Mouse (Mus musculus): ENCODE measurements around the gene Dock8. TPM values are rescaled to one million over a fixed set of nuclear protein-coding genes. Genes with fewer than 3 reads are reported as not detected.

Dock8 gene
- total and polyA plus RNA-seq, 2 experiments from 2014 or later = 1.1 to 2.9 TPM

DNA sequence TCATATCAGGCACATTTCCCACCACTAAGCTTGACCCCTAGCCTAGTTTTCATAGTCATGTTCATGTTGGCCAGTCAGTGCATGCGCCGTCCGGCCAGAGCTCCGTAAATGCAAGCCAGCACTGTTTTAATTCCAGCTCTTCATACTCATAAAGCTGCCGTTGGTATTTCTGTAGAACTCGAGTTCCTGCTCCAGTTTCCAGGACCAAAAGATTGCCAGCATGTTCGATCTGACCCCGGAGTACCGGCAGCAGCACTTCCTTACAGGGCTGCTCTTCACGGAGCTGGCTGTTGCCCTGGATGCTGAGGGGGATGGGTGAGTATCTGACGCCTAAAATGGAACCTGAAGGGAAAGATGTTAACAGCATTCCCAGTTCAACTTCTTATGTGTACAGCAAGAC is 156.4 kb downstream of the Dock8 start:
- no peaks in the 10 kb centered on the region for H3K36me3 ChIP-seq (ENCODE audit: insufficient read depth, low read length)
- H3K9me3 ChIP-seq (ENCODE audit: low read length) = no peaks in the 10 kb centered on the region
- WGBS = 74% methylated on average over 11 of the region's 11 CpGs
- no peaks in the 10 kb centered on the region for H3K4me1 ChIP-seq (ENCODE audit: insufficient read depth, low read length)
- no peak overlapping the region for H3K4me2 ChIP-seq (ENCODE audit: low read depth, low read length)
- H3K4me3 ChIP-seq (ENCODE audit: low read length) = no peak overlapping the region
- TF ChIP-seq CTCF (IDR thresholded peaks at IDR 0.05; ENCODE audit: low read depth) = no peak
- DNase-seq (ENCODE audit: low spot score) (no peak), ATAC-seq (no peak)
- no peaks in the 10 kb centered on the region for H3K27me3 ChIP-seq (ENCODE audit: insufficient read depth, low read length)
- no peak overlapping the region for H3K27ac ChIP-seq
- H3K9ac ChIP-seq (replicated peaks; ENCODE audit: low read length) = no peak overlapping the region

DNA sequence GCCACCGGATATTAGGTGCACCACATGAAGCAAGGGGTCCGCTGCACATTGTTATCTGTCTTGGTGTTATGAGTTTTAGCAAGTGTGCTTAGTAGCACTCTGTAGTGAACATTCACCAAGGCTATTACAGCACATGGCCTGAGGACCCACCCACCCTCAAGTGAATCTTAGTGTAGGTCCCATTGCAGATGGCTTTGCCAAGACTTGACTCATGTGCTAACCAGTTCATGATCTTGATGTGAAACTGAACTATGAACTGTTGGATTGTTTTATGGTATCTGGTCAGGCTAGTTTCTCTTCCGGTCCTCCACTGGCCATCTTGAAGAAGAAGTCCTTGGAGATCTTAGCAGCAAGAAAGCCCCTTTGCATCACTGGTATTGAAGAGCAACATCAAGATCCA is 162.9 kb downstream of the Dock8 start:
- no peak overlapping the region for H3K27ac ChIP-seq
- no peaks in the 10 kb centered on the region for H3K27me3 ChIP-seq (ENCODE audit: insufficient read depth, low read length)
- H3K9ac ChIP-seq (replicated peaks; ENCODE audit: low read length) = no peak overlapping the region
- no peaks in the 10 kb centered on the region for H3K4me1 ChIP-seq (ENCODE audit: insufficient read depth, low read length)
- no peak for DNase-seq (ENCODE audit: low spot score)
- H3K9me3 ChIP-seq (ENCODE audit: low read length) = no peaks in the 10 kb centered on the region
- H3K4me2 ChIP-seq (ENCODE audit: low read depth, low read length) = no peak overlapping the region
- no peak overlapping the region for H3K4me3 ChIP-seq (ENCODE audit: low read length)
- no peak for TF ChIP-seq CTCF (IDR thresholded peaks at IDR 0.05; ENCODE audit: low read depth)
- no peak for ATAC-seq
- WGBS = 84% methylated on average over 3 of the region's 3 CpGs
- H3K36me3 ChIP-seq (ENCODE audit: insufficient read depth, low read length) = no peaks in the 10 kb centered on the region

DNA sequence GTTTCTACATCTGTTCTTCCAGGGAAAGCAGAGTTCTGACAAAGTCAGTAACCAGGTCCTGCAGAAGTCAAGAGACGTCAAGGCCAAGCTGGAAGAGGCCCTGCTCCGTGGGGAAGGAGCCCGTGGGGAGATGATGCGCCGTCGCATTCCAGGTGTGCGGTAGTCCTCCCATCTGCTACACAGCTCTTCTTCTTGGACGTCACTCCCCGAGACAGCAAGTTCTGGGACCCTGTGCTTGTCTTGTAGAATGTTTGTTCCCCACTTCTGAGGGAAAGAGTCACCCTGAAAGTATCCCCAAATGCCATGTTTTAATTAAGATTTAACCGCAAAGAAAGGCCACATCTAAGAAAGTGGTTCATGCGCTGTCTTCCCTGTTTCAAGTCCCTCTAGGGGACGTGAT is 164.1 kb downstream of the Dock8 start:
- Histone ChIP-seq H3K4me2 (ENCODE audit: low read depth, low read length) (no peak overlapping the region), H3K4me1 (ENCODE audit: insufficient read depth, low read length) (no peaks in the 10 kb centered on the region), H3K27ac (no peak overlapping the region), H3K9ac (replicated peaks; ENCODE audit: low read length) (no peak overlapping the region), H3K4me3 (ENCODE audit: low read length) (no peak overlapping the region), H3K27me3 (ENCODE audit: insufficient read depth, low read length) (no peaks in the 10 kb centered on the region), H3K9me3 (ENCODE audit: low read length) (no peaks in the 10 kb centered on the region), H3K36me3 (ENCODE audit: insufficient read depth, low read length) (no peaks in the 10 kb centered on the region)
- WGBS = 85% methylated on average over 12 of the region's 12 CpGs
- ATAC-seq (no peak), DNase-seq (ENCODE audit: low spot score) (no peak)
- no peak for TF ChIP-seq CTCF (IDR thresholded peaks at IDR 0.05; ENCODE audit: low read depth)

DNA sequence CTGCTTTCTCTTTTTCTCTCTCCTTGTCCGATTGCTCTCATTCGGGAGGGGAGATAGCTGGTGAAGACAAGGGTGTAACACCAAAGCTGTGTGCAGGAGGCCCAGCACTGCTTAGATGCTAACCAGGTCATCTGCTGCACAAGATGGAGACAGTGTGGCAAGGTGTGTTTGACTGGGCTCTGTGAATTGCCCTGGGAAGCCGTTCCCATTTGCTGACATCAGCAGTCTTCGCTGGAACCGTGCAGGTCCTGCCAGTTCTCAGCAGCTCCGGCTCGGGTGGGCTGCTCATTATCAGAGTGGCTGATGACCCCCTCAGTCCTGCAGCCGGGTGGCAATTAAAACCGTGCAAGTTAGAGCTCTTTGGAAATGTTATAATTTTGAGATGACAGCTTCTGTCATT is 167.1 kb downstream of the Dock8 start:
- ATAC-seq (no peak), DNase-seq (ENCODE audit: low spot score) (no peak)
- H3K4me1 ChIP-seq (ENCODE audit: insufficient read depth, low read length) = no peaks in the 10 kb centered on the region
- H3K9me3 ChIP-seq (ENCODE audit: low read length) = no peaks in the 10 kb centered on the region
- WGBS = 69% methylated on average over 9 of the region's 9 CpGs
- no peak for TF ChIP-seq CTCF (IDR thresholded peaks at IDR 0.05; ENCODE audit: low read depth)
- no peaks in the 10 kb centered on the region for H3K27me3 ChIP-seq (ENCODE audit: insufficient read depth, low read length)
- H3K9ac ChIP-seq (replicated peaks; ENCODE audit: low read length) = no peak overlapping the region
- no peak overlapping the region for H3K4me3 ChIP-seq (ENCODE audit: low read length)
- H3K36me3 ChIP-seq (ENCODE audit: insufficient read depth, low read length) = no peaks in the 10 kb centered on the region
- no peak overlapping the region for H3K27ac ChIP-seq
- H3K4me2 ChIP-seq (ENCODE audit: low read depth, low read length) = no peak overlapping the region

DNA sequence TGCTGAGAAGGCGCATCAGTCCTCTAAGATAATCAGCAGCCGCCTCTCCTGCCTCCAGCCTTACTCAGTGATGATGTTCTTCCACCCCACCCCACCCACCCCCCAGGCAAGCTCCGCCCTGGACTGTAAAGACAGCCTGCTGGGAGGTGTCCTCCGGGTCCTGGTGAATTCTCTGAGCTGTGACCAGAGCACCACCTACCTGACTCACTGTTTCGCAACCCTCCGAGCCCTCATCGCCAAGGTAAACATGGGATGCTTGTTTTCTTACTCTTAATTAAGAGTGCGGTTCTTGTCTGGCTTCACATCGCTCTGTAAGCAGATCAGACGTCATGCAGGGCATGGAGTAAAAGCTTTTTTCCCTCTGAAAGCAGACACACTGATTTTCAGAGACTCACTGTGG is 172.1 kb downstream of the Dock8 start:
- Histone ChIP-seq H3K27me3 (ENCODE audit: insufficient read depth, low read length) (no peaks in the 10 kb centered on the region), H3K4me2 (ENCODE audit: low read depth, low read length) (no peak overlapping the region), H3K4me1 (ENCODE audit: insufficient read depth, low read length) (no peaks in the 10 kb centered on the region), H3K36me3 (ENCODE audit: insufficient read depth, low read length) (no peaks in the 10 kb centered on the region), H3K27ac (no peak overlapping the region), H3K9me3 (ENCODE audit: low read length) (no peaks in the 10 kb centered on the region), H3K4me3 (ENCODE audit: low read length) (no peak overlapping the region), H3K9ac (replicated peaks; ENCODE audit: low read length) (no peak overlapping the region)
- no peak for TF ChIP-seq CTCF (IDR thresholded peaks at IDR 0.05; ENCODE audit: low read depth)
- no peak for ATAC-seq
- no peak for DNase-seq (ENCODE audit: low spot score)
- 58% methylated on average over 10 of the region's 10 CpGs for WGBS

DNA sequence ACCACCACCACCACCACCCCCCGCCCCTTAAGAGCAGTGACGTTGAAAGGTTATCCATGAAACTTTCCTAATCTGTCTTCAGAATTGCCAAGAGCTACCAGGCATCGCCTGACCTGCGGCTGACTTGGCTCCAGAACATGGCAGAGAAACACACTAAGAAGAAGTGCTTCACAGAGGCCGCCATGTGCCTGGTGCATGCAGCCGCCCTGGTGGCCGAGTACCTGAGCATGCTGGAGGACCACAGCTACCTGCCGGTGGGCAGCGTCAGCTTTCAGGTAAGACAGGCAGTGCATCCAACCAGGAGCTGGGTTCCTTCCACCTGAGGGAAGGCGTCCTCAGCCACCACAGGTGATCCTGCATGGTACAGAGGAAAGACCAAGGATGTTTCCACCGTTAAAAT is 177.4 kb downstream of the Dock8 start:
- Histone ChIP-seq H3K27me3 (ENCODE audit: insufficient read depth, low read length) (no peaks in the 10 kb centered on the region), H3K9ac (replicated peaks; ENCODE audit: low read length) (no peak overlapping the region), H3K9me3 (ENCODE audit: low read length) (no peaks in the 10 kb centered on the region), H3K27ac (no peak overlapping the region), H3K4me1 (ENCODE audit: insufficient read depth, low read length) (no peaks in the 10 kb centered on the region), H3K36me3 (ENCODE audit: insufficient read depth, low read length) (no peaks in the 10 kb centered on the region), H3K4me3 (ENCODE audit: low read length) (no peak overlapping the region), H3K4me2 (ENCODE audit: low read depth, low read length) (no peak overlapping the region)
- ATAC-seq (no peak), DNase-seq (ENCODE audit: low spot score) (no peak)
- no peak for TF ChIP-seq CTCF (IDR thresholded peaks at IDR 0.05; ENCODE audit: low read depth)
- 92% methylated on average over 11 of the region's 11 CpGs for WGBS

DNA sequence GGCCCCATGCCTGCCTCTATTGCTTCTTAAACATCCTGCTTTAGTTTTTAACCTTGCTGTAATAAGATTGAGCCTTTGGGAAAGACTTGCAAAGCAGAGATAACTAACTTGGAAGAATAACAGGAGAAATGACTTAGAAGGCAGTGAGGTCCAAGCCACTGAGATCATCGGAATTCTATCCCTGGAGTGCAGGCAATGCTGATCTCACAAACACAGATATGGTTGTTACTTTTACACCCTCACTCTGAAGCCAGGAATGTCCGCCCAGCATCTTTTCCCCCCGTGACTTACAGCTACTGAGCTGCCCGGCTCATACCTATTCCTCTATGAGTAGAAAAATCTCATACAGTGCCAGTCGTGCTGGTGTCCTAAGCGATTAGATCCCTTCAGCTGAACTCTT is 180.7 kb downstream of the Dock8 start:
- no peak for TF ChIP-seq CTCF (IDR thresholded peaks at IDR 0.05; ENCODE audit: low read depth)
- no peak overlapping the region for H3K9ac ChIP-seq (replicated peaks; ENCODE audit: low read length)
- no peaks in the 10 kb centered on the region for H3K27me3 ChIP-seq (ENCODE audit: insufficient read depth, low read length)
- H3K4me2 ChIP-seq (ENCODE audit: low read depth, low read length) = no peak overlapping the region
- H3K9me3 ChIP-seq (ENCODE audit: low read length) = no peaks in the 10 kb centered on the region
- no peak overlapping the region for H3K27ac ChIP-seq
- H3K4me1 ChIP-seq (ENCODE audit: insufficient read depth, low read length) = no peaks in the 10 kb centered on the region
- H3K4me3 ChIP-seq (ENCODE audit: low read length) = no peak overlapping the region
- DNase-seq (ENCODE audit: low spot score) (no peak), ATAC-seq (no peak)
- no peaks in the 10 kb centered on the region for H3K36me3 ChIP-seq (ENCODE audit: insufficient read depth, low read length)
- WGBS = 92% methylated on average over 6 of the region's 6 CpGs

Data from hindbrain, postnatal 0 days (tissue).